8 mouse cellular contexts compared by ENCODE assay signal in genomic region chr13:46810098-46810497, GRCm38 (mm10).
DNase-seq lines count a peak whose midpoint lies in the region; ATAC-seq and TF ChIP-seq lines count a peak whose summit lies in the region.

No protein-coding gene starts in this region.

- no peaks in the 10 kb centered on the region for H3K9me3 ChIP-seq in hindbrain, postnatal 0 days (ENCODE audit: low read length)
- H3K9me3 ChIP-seq in hindbrain, embryonic 12.5 days (replicated peaks): no peaks in the 10 kb centered on the region

- H3K9ac ChIP-seq in hindbrain, postnatal 0 days (replicated peaks; ENCODE audit: low read length): no peak overlapping the region
- no peak overlapping the region for H3K9ac ChIP-seq in hindbrain, embryonic 12.5 days

- peak; percentile 72 for TF ChIP-seq CTCF in hindbrain, postnatal 0 days (IDR thresholded peaks at IDR 0.05; ENCODE audit: low read depth)

- H3K4me2 ChIP-seq in hindbrain, postnatal 0 days (ENCODE audit: low read depth, low read length): no peak overlapping the region
- no peak overlapping the region for H3K4me2 ChIP-seq in hindbrain, embryonic 12.5 days (replicated peaks)

- H3K4me1 ChIP-seq in hindbrain, postnatal 0 days (ENCODE audit: insufficient read depth, low read length): no peaks in the 10 kb centered on the region
- no peaks in the 10 kb centered on the region for H3K4me1 ChIP-seq in hindbrain, embryonic 12.5 days

- WGBS in hindbrain, postnatal 0 days: 92% methylated on average over 12 of the region's 12 CpGs
- 90% methylated on average over 12 of the region's 12 CpGs for WGBS in hindbrain, embryonic 12.5 days

- 0 out of 2 replicates have a peak, but pooled peaks have one; percentile 63 for ATAC-seq in hindbrain, postnatal 0 days
- no peak for ATAC-seq in hindbrain, embryonic 12.5 days (ENCODE audit: low FRiP score)

- H3K36me3 ChIP-seq in hindbrain, postnatal 0 days (ENCODE audit: insufficient read depth, low read length): peaks cover 17% of the 10 kb centered on the region
- peaks cover 57% of the 10 kb centered on the region for H3K36me3 ChIP-seq in hindbrain, embryonic 12.5 days

- H3K4me3 ChIP-seq in hindbrain, postnatal 0 days (ENCODE audit: low read length): no peak overlapping the region
- H3K4me3 ChIP-seq in hindbrain, embryonic 12.5 days: no peak overlapping the region

- no peak overlapping the region for H3K27ac ChIP-seq in hindbrain, postnatal 0 days
- H3K27ac ChIP-seq in hindbrain, embryonic 12.5 days: no peak overlapping the region

- H3K27me3 ChIP-seq in hindbrain, postnatal 0 days (ENCODE audit: insufficient read depth, low read length): no peaks in the 10 kb centered on the region
- H3K27me3 ChIP-seq in hindbrain, embryonic 12.5 days: no peaks in the 10 kb centered on the region

- DNase-seq in hindbrain, postnatal 0 days (ENCODE audit: low spot score): peak; percentile 79
- DNase-seq in urinary bladder, adult 18-20 months (ENCODE audit: low spot score in 2 of 2): peak; percentile 19 to 22
- no peak for DNase-seq in urinary bladder, postnatal 10 days (ENCODE audit: low spot score)
- DNase-seq in cerebellum, adult 18-20 months: peak; percentile 51 to 53
- peak; percentile 40 for DNase-seq in heart, adult 8-10 months (ENCODE audit: low spot score)
- DNase-seq in lung, postnatal 25 days (ENCODE audit: low spot score): peak; percentile 57
- DNase-seq in spleen, adult 18-20 months: no peak

Comparison
In these comparisons a context has a peak if more than half of its experiments do, and no peak if none do; other contexts are left out.
1. DNase-seq: peak in hindbrain, postnatal 0 days (single experiment), urinary bladder, adult 18-20 months (2 of 2), cerebellum, adult 18-20 months (2 of 2), heart, adult 8-10 months (single experiment) and lung, postnatal 25 days (single experiment); none in urinary bladder, postnatal 10 days (single experiment) and spleen, adult 18-20 months (0 of 2).